Mouse (Mus musculus) thymus, postnatal 4 days (tissue): Measurements from ENCODE around the gene Nim1k.
A peak's percentile ranks its signal among the peaks of the same experiment; 100 is the strongest.
"Not testable (repeated sequence)": the region's sequence is repeated elsewhere in the genome, so short reads cannot be mapped to it uniquely, and the experiment has no call there.

Experiments
- DNase-seq: peaks from one replicate; pipeline ENCODE4 v3.0.0; 2021

Gene Nim1k

DNA sequence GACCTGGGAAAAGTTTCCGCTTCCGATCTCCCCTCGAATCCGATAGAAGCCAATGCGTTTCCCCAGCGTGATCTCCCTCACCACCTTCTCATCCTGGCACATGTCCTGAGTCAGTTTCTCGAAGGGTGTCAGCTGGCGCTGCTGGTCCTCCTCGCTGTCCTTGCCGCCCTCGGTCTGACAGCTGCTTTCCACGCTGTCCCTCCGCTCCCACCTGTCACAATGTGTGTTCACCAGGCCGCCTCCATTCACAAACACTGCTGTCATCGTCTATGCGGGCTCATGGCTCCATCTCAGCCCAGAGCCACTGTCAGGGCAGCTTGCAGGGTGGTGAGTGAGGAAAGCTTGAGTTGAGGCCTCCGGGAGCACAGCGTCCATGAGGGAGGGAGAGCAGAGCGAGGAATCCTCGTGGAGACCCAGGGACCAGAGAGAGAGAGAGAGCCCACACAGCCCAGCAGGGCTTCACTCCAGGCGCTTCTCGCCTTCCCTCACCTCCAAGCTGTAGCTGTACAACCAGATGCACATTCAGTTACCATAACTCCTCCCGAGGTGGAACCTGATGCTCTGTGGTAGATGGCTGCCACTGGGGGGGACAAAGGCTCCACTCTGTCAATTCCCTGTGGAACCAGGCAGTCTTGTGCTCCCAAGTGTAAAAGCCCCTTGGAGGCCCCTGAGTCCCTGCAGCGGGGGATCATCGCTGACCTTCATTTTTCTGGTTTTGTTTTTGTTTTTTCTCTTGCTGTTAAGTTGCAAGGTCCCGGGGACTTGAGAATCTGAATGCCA lies 27.9 kb downstream of the Nim1k start:
- DNase-seq = no peak

GRCm38 (mm10) chr13:119724541-119724940 lies 31.1 kb downstream of the Nim1k start:
- DNase-seq = no peak

DNA sequence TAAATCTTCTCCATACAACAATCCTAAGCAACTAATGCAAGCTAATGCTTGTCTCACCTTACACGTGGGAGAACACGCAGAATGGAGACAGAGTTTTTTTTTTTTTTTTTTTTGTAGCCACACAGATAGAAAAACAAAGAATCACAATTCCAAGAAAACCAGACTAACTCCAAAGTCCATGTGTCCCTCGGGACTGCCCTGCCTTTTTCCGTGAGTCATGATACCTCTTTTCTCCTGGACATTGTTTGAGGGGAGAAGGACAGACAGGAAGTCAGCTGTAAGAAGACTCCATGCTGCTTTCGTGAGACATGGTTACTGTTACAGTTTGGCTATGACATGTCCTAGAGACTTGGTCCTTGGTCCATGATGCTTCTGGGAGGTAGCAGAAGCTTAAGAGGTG lies 32.3 kb downstream of the Nim1k start:
- DNase-seq = no peak

DNA sequence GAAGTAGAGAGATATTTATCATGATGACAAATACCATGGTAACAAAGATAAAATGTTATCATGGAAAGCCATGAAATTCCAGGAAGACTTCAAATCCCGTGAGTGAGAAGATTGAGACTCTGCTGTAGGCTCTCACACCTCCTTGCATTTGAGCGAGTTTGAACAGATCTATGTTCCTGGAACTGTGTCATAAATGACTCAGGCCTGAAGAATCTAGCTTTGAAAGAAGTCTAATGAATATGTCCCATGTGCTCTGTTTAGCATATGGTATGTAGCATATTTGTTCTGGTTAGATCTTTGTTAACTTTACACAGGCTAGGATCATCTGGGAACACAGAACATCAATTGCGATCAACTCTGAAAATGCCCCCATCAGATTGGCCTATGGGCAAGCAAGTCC lies 33.2 kb downstream of the Nim1k start:
- DNase-seq = no peak

DNA sequence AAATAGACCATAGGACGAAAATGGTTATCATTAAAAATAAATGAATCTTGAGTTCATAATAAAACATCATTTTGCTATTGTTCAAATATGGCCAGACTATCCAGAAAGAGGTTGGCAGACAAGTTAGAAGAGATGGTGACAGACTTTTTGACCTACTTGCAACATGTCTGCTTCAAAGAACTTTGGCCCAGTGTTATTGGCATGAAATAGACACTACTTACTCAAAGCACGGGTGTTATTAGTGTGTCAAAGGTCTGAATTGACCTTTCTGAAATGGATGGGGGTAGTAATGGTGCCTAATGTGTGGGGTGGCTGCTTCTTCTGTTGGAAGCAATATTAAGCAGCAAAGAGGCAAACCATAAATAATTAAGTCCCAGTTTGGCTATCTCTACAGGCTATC lies 39.6 kb downstream of the Nim1k start:
- no peak for DNase-seq

GRCm38 (mm10) chr13:119713821-119714220 lies 41.9 kb downstream of the Nim1k start:
- no peak for DNase-seq

DNA sequence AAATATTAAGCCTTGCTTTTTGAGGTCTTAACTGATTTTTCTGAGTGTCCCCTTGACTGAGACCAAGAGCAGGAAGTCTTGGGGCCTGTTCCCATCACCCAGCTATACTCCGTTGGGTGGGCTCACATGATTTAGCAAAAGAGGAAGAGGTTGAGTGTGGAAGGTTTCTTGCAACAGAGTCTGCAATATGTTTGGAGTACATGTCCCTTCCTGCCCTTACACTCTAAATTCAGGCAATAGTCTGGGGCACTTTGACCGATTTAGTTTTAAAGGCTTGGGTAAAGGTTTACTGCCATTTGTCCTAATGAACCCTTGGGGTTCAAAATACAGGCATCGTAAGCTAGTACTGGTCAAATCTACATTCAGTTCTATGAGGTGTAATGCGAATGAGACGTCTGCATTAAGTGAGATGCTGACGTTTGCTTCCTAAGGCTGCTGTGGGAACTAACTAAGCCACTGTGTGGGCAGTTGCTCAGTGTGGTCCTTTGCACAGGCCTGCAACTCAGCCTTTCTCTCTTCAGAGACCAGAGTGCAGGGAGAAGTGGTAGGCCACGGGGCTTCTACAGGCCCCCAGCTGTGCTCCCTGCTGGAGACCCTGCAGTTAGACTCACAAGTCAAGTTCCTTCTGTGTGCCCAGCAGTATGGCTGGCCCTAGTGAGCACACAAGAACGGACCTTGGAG lies 42.4 kb downstream of the Nim1k start:
- no peak for DNase-seq

- DNase-seq = no peak
These were observed 43.2 kb downstream of the Nim1k start for GRCm38 (mm10) chr13:119712463-119712862.

GRCm38 (mm10) chr13:119710268-119710610 lies 45.4 kb downstream of the Nim1k start:
- DNase-seq = no peak

GRCm38 (mm10) chr13:119709388-119710267 lies 46.1 kb downstream of the Nim1k start:
- no peak for DNase-seq

DNA sequence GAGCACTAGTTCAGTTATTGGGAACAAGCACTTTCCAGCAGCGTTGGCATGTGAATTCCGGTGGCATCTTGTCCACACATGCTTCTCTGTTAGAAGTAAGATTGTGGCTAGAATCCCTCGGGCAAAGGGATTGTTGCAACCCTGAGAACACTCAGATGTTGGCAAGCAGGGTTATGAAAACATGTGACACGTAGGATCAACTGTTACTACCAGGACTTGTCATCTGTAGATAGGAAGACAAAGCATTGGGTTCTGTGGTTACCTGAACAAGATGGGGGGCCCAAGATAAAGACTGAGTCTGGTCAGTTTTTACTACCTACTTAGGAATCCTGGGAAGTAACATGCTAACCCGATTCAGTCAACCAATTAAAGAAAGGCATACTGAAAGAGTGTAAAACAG lies 46.7 kb downstream of the Nim1k start:
- no peak for DNase-seq

- no peak for DNase-seq
These were observed 47.8 kb downstream of the Nim1k start for GRCm38 (mm10) chr13:119707906-119708305.

- DNase-seq = no peak
These were observed 48.7 kb downstream of the Nim1k start for GRCm38 (mm10) chr13:119706953-119707352.

DNA sequence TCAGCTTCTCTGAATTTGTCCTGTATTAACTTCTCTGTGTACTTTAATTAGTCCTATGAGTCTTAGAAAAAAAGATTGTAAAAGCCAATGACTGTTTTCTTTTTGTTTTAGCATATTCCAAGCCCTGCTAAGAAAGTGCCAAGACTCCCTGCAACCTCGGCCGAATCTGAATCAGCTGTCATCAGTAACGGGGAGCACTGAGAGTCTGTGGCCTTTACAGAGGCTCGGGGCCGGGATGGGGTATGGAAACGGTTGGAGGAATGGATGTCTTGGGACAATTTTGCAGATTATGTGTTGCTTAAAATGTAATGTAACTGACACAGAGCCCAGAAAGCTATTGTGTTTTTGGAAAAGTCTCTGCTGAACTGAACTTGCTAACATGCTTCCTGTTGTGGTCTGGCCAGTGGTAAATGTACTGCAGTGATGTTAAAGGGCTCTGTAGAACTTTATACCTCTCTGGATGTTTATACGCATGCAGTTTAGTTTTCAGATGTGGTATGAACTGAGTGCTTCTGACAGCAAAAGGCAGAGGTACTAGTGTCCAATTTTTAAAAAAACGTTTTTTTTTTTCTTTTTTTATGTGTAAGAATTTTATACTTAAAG lies 49.3 kb downstream of the Nim1k start:
- DNase-seq = not testable (repeated sequence)

GRCm38 (mm10) chr13:119704280-119704679 lies 51.4 kb downstream of the Nim1k start:
- no peak for DNase-seq

GRCm38 (mm10) chr13:119698436-119698835 lies 57.2 kb downstream of the Nim1k start:
- no peak for DNase-seq

DNA sequence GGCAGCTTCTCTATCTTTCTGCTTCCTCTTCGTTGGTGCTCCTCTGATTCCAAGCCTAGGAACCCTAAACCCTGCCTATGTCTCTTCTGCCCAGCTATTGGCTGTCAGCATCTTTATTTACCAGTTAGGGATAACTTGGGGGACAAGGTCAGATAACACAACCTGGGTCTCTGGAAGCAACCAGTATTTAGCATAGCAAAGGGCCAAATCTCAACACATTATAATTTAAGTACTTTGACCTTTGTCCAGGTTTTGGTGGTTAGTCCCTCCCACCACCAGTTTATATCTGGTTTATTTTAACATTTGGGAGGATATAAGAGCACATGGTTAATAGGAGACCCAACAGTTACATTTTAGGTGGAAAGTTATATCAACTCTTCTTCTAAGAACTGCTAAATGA lies 59.2 kb downstream of the Nim1k start:
- no peak for DNase-seq

- no peak for DNase-seq
These were observed 60.0 kb downstream of the Nim1k start for GRCm38 (mm10) chr13:119695676-119696075.

GRCm38 (mm10) chr13:119691958-119692357 lies 63.7 kb downstream of the Nim1k start:
- not testable (repeated sequence) for DNase-seq

- no peak for DNase-seq
These were observed 64.6 kb downstream of the Nim1k start for GRCm38 (mm10) chr13:119690876-119691620.

- DNase-seq = peak; percentile 98
These were observed 65.5 kb downstream of the Nim1k start, which contains the start of gene Hmgcs1 for GRCm38 (mm10) chr13:119690039-119690728. Gene Hmgcs1, plus strand, starts transcription at chr13:119690379.

- DNase-seq = no peak
These were observed 66.0 kb downstream of the Nim1k start for GRCm38 (mm10) chr13:119689709-119690038.
